Comparison of ENCODE assay signal across 19 mouse cellular contexts in genomic region chr14:98749086-98750027, GRCm38 (mm10).
DNase-seq lines count a peak whose midpoint lies in the region; ATAC-seq and TF ChIP-seq lines count a peak whose summit lies in the region.
"Had no signal": no experiment of that assay in that cellular context is flagged by ENCODE, and none has a peak within 500 bp of the region (broad histone marks: within the 10 kb centered on the region; RNA-seq: fewer than 3 reads in every experiment).

No protein-coding gene starts in this region.

- TF ChIP-seq CTCF in liver, postnatal 0 days (IDR thresholded peaks at IDR 0.05; ENCODE audit: low read depth) = no peak

- no peaks in the 10 kb centered on the region for H3K4me1 ChIP-seq in liver, embryonic 13.5 days (replicated peaks)
- no peaks in the 10 kb centered on the region for H3K4me1 ChIP-seq in liver, postnatal 0 days (ENCODE audit: insufficient read depth)
- H3K4me1 ChIP-seq: embryonic facial prominence, embryonic 13.5 days; forebrain, embryonic 12.5 days; heart, embryonic 10.5 days; hindbrain, embryonic 12.5 days had no signal

- 0 out of 2 replicates have a peak overlapping the region, but pooled peaks have one; percentile 23 for H3K27ac ChIP-seq in liver, embryonic 13.5 days
- H3K27ac ChIP-seq in liver, postnatal 0 days (ENCODE audit: low read depth) = no peak overlapping the region
- H3K27ac ChIP-seq: embryonic facial prominence, embryonic 13.5 days; forebrain, embryonic 12.5 days; heart, embryonic 10.5 days; hindbrain, embryonic 12.5 days had no signal

- no peaks in the 10 kb centered on the region for H3K27me3 ChIP-seq in liver, embryonic 13.5 days
- no peaks in the 10 kb centered on the region for H3K27me3 ChIP-seq in liver, postnatal 0 days (ENCODE audit: insufficient read depth, low read length)
- H3K27me3 ChIP-seq: embryonic facial prominence, embryonic 13.5 days; forebrain, embryonic 12.5 days; hindbrain, embryonic 12.5 days had no signal

- ATAC-seq in liver, embryonic 13.5 days (ENCODE audit: low read depth) = peak; percentile 83
- ATAC-seq in liver, postnatal 0 days = peak; percentile 51; the same call in 1 of the 2 replicates
- ATAC-seq: hindbrain, embryonic 16.5 days; inflammation-experienced regulatory T-cells, adult 6 months had no signal

- H3K9ac ChIP-seq in liver, embryonic 13.5 days = no peak overlapping the region
- no peak overlapping the region for H3K9ac ChIP-seq in liver, postnatal 0 days (replicated peaks)
- H3K9ac ChIP-seq: embryonic facial prominence, embryonic 13.5 days; forebrain, embryonic 12.5 days; hindbrain, embryonic 12.5 days had no signal

- TF ChIP-seq EP300 in liver, postnatal 0 days (IDR thresholded peaks at IDR 0.05; ENCODE audit: low read depth) = peak; percentile 21; the same call in 1 of the 2 replicates

- 43% methylated on average over 14 of the region's 14 CpGs for WGBS in liver, embryonic 13.5 days (ENCODE audit: insufficient replicate concordance)
- WGBS in liver, postnatal 0 days (ENCODE audit: insufficient replicate concordance) = 57% methylated on average over 14 of the region's 14 CpGs

- H3K36me3 ChIP-seq in liver, embryonic 13.5 days = no peaks in the 10 kb centered on the region
- no peaks in the 10 kb centered on the region for H3K36me3 ChIP-seq in liver, postnatal 0 days (replicated peaks; ENCODE audit: insufficient read depth, low read length)
- H3K36me3 ChIP-seq: embryonic facial prominence, embryonic 13.5 days; forebrain, embryonic 12.5 days; heart, embryonic 10.5 days; hindbrain, embryonic 12.5 days had no signal

- peak; percentile 68 for DNase-seq in 416B (ENCODE audit: low read depth)
- peak; percentile 98 for DNase-seq in MEL-GATA-1-ER (ENCODE audit: extremely low read depth, low read depth)
- no peak for DNase-seq in liver, embryonic 13.5 days
- no peak for DNase-seq in liver, postnatal 0 days
- no peak for DNase-seq in gastrocnemius, postnatal 14 days
- no peak for DNase-seq in right cerebral cortex, postnatal 10 days (ENCODE audit: low spot score in 2 of 2)
- DNase-seq in frontal cortex, postnatal 25 days (ENCODE audit: low spot score in 2 of 2) = no peak
- DNase-seq: adrenal gland, postnatal 14 days; cerebellum, adult 18-20 months; cerebellum, adult 9-11 months; heart, adult 18-20 months; heart, postnatal 10 days; heart, postnatal 4 days had no signal

- intact Hi-C loops in gastrocnemius, postnatal 14 days (cut with DNase I; ENCODE audit: low total_unique reads) = no loop called here

- no peak overlapping the region for H3K4me3 ChIP-seq in liver, embryonic 13.5 days (replicated peaks)
- no peak overlapping the region for H3K4me3 ChIP-seq in liver, postnatal 0 days (ENCODE audit: low read depth, low read length)
- H3K4me3 ChIP-seq: embryonic facial prominence, embryonic 13.5 days; forebrain, embryonic 12.5 days; heart, embryonic 10.5 days; hindbrain, embryonic 12.5 days had no signal

- H3K4me2 ChIP-seq in liver, embryonic 13.5 days = no peak overlapping the region
- no peak overlapping the region for H3K4me2 ChIP-seq in liver, postnatal 0 days (ENCODE audit: low read depth, low read length)
- H3K4me2 ChIP-seq: embryonic facial prominence, embryonic 13.5 days; forebrain, embryonic 12.5 days; hindbrain, embryonic 12.5 days had no signal

- no peaks in the 10 kb centered on the region for H3K9me3 ChIP-seq in liver, embryonic 13.5 days (replicated peaks)
- no peaks in the 10 kb centered on the region for H3K9me3 ChIP-seq in liver, postnatal 0 days (ENCODE audit: low read length)
- H3K9me3 ChIP-seq: embryonic facial prominence, embryonic 13.5 days; forebrain, embryonic 12.5 days; heart, embryonic 10.5 days; hindbrain, embryonic 12.5 days had no signal

Comparison
In these comparisons a context has a peak if more than half of its experiments do, and no peak if none do; other contexts are left out.
1. DNase-seq: peak in 416B (single experiment) and MEL-GATA-1-ER (single experiment); none in liver, embryonic 13.5 days (single experiment), liver, postnatal 0 days (single experiment), gastrocnemius, postnatal 14 days (single experiment), right cerebral cortex, postnatal 10 days (0 of 2) and frontal cortex, postnatal 25 days (0 of 2).